Mouse (Mus musculus) retina, postnatal 7 days (tissue): ENCODE measurements around the gene Fam193b.
"Not testable (repeated sequence)": the region's sequence is repeated elsewhere in the genome, so short reads cannot be mapped to it uniquely, and the experiment has no call there.

Source experiments
- DNase-seq: peaks from one replicate; pipeline ENCODE4 v3.0.0-alpha.2; 2012; ENCODE audit warnings: low read depth, low spot score

Fam193b gene

DNA sequence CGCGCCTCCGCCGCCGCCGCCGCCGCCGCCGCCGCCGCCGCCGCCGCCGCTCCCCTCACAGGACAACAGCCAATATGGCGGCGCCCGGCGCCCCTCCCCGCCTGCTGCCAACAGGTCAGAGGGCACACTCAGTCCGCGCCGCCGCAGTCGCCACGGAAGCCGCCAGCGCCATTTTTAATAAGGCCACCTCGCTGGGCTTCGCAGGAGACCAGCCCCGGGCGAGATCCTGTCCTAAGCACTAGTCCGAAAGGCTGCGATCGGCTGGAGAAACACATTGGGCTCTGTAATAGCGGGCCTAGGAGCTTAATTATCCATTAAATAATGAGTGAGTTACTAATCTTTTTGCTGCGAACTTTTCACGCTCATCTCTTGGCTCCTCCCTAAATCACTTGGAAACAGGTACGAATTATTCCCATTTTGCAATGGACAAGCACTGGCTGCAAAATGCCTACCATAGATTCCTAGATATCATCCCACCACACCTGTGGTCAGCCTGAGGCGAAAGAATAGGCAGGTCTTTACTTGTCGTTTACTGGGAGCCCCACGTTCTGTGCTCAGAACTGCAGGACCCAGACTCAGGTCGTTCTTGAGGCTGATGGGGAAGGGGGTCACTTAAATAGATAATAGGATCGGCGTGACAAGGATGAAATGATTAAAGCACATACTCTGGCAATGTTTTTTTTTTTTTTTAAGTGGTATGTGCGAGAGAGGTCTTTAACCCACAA lies at the start of gene Fam193b:
TSS of gene Fam193b (minus strand) at position 94 of the 725 bp plus-strand sequence.
- peak; percentile 90 for DNase-seq

GRCm38 (mm10) chr13:55620275-55620674 lies 49.4 kb upstream of the Fam193b start:
- no peak for DNase-seq

GRCm38 (mm10) chr13:55619328-55619727 lies 48.4 kb upstream of the Fam193b start:
- DNase-seq = no peak

DNA sequence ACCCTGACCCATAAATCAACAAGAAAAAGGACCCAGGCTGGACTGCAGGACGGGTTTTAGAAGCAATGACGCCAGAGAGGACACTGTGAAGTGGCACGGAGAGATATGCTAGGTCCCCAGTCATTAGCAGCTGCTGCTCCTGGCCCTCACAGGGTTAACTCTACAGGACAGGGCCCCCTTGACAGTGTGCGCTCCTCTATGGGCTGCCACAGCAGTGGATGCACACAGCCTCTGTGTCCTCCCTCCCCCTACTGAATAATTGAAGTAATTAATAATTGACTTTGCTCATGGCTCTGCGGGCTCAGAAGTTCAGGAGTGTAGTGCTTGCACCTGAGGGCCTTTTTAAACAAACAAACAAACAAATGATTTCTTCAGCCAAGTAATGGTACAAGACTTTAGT lies 42.6 kb upstream of the Fam193b start:
- DNase-seq = no peak

DNA sequence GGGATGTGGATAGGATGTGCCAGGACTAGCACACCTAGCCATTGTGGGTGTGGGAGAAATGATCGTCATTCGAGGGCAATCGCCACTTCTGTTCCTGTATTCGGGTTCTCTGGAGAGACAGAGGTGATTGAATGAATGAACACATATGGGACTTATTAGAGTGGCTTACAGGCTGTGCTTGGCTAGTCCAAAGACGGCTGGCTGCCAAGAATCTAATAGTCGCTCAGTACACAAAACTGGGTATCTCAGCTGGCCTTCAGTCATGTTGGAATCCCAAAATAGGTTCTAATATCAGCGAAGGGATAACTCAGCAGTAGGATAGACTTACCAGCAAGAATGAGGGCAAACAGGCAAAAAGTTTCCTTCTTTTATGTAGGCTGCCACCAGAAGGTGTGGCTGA lies 41.1 kb upstream of the Fam193b start:
- no peak for DNase-seq

DNA sequence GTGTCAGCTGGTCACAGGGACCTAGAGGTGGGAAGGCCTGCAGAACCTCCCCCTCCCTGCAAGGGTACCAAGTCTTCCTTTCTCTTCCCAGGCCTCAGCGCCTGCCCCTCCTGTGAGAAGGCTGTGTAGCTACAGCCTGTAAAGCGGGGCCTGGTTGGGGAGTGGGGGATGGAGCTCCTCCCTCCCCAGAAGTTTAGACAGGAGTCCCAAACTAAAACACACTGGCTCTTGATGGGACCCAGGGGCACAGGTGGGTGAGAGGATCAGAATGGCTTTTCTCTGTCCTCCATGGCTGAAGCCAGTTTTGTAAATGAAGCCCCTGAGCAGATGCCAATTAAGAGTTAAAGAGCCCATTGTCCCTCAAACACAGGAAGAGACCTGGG lies 36.7 kb upstream of the Fam193b start:
- no peak for DNase-seq

DNA sequence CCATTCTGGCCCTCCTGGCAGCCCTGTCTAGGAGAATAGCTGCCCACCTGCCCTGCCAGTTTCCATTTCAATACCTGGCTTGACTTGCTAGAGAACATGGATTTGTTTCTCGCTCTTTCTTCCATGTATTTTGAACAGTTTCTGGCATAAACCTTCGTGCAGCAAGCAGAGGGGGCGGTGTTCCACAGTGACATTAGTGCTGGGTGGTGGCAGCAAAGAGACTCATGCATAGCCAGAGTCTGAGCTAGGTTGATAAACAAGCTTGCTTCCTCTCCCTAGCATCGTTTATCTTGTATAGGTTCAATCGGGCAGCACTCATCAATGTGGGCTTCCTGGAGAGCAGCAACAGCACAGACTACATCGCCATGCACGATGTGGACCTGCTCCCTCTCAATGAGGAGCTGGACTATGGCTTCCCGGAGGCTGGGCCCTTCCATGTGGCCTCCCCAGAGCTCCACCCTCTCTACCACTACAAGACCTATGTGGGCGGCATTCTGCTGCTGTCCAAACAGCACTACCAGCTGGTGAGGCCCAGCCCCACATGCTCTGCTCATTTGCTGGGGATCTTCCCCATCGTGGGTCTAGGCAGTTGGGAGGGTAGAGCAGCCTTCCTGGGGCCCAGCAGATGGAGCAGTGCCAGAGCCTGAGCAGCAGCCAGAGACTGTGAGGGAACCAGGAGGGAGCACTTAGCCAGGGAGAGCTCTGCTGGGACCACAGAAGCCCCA lies 36.1 kb upstream of the Fam193b start:
- DNase-seq = no peak

DNA sequence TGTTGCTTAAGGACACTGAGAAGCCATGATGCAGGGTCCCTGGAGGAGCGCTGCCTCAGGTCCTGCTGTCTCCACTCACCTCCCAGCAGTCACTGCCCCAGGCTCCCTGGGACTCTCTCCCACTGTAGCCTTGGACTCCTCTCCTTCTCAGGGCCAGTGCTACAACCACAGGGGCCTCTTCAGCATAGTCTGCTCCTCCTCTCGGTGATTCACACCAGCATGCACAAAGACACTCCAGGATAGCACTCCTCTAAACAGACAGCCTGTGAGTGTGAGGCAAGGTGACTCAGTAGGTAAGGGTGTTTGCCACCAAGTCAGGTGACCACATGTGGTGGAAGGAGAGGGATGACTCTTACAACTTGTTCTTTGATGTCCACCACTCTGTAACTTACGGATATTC lies 33.7 kb upstream of the Fam193b start:
- no peak for DNase-seq

DNA sequence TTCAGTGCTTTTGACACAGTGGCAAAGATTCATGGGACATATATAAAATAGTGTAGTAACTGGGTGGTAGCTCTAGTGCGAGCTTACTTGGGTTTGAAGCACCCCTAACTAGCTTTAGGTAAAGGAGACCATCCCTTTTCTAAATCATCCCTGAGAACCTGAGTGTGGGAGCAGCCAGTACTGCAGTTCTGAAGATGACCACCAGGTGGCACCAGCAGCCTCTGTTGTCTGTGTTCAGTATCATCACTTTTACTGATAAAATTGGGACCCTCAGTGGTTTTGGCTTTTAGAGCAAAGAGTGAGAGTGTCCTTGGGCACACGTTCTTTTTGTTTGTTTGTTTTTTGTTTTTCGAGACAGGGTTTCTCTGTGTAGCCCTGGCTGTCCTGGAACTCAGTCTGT lies 30.7 kb upstream of the Fam193b start:
- DNase-seq = peak; percentile 61

DNA sequence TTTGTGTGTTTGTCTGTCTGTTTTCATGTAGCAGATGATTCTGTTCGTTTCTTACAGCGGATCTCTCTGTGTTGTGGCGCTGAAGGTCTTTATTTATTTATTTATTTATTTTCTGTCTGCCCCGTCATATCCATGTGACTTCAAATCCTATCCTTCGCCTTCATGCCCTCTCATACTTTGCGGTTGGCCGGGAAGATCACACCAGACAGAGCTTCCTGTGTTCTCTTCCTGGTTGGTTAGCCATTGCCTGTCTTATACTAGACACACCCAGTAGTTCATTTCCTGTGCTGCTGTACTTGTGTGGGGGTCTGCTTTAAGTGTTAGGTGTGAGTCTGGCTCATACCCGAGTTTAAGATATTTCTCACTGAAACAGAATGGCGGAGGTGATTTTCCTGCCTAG lies 29.7 kb upstream of the Fam193b start:
- DNase-seq = no peak

DNA sequence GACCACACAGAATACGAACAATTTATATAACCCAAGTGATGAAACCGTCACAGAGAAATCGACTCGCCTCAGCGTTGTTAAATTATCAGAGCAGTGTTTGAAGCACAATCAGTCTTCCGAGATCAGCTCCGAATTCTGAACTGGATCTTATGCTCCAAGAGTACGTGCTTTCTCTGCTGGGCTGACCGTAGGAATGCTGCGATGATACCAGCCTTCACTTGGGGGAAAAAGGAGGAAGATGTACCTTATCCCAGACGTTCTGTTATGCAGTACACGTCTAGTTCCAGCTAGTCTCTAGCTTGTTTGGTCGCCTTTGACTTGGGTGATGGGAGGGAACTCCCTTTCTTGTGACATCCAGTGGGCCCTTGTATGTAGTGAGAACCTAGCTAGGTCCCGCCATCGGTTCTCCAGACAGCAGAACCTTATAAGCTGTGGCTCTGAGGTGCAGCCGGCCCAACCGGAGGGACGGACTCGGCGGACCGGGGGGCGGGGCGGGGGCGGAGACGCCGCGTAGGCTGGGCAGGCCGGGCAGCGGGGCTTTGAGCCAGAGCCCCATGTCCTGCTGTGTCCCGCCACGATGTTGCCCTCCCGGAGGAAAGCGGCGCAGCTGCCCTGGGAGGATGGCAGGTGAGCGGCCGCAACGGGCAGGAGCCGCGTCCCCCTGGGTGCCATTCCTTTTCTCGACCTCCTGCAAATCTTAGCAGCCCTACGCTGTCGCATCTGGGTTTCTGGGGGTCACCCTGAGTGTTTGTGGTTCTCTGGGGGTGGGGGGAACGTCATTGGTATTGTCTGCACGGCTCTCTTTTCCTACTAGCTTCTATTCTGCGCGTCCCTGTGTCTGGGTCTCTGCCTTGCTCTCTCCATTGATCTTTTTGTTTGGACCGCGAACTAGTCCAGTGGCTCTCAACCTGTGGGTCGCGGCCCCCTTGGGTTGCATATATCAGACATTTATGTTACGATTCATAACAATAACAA lies 28.9 kb upstream of the Fam193b start, which contains the start of gene B4galt7:
TSS of gene B4galt7 (plus strand) at position 331 of the 975 bp plus-strand sequence.
- peak; percentile 60 for DNase-seq

DNA sequence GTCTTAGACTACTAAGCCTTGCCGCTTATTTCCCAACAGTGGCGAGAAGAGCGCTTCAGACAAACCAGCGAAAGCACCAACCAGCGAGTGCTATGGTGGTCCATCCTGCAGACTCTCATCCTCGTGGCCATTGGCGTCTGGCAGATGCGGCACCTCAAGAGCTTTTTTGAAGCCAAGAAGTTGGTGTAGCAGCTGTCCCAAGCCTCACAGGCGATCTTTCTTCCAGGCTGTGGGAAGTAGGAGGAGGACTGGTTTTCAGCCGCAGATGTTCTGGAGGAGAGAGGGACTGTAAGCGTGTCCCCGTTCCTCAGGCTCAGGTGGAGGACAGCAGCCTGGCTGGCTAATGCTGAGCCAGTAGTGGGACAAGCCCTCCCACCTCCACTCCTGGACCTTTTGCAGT lies 25.9 kb upstream of the Fam193b start:
- no peak for DNase-seq

- no peak for DNase-seq
These were observed 24.5 kb upstream of the Fam193b start for GRCm38 (mm10) chr13:55595375-55595774.

DNA sequence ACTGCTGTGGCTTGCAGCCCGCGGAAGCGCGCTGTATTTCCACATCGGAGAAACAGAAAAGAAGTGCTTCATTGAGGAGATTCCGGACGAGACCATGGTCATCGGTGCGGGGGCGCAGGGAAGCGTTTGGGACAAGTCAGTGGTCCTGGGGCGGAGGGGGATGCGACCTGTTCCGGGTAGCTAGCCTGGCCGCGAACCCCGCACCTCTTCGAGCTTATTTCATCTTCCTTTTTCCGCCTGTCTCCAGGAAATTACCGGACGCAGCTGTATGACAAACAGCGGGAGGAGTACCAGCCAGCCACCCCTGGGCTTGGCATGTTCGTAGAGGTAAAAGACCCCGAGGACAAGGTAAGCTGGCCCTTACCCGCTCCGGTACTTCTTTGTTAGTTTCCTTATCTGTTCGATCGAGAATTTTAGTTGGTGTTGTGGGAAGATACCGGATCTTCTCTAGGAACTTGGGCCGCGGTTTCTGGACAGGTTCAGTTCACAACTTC lies 22.4 kb upstream of the Fam193b start:
- DNase-seq = no peak

DNA sequence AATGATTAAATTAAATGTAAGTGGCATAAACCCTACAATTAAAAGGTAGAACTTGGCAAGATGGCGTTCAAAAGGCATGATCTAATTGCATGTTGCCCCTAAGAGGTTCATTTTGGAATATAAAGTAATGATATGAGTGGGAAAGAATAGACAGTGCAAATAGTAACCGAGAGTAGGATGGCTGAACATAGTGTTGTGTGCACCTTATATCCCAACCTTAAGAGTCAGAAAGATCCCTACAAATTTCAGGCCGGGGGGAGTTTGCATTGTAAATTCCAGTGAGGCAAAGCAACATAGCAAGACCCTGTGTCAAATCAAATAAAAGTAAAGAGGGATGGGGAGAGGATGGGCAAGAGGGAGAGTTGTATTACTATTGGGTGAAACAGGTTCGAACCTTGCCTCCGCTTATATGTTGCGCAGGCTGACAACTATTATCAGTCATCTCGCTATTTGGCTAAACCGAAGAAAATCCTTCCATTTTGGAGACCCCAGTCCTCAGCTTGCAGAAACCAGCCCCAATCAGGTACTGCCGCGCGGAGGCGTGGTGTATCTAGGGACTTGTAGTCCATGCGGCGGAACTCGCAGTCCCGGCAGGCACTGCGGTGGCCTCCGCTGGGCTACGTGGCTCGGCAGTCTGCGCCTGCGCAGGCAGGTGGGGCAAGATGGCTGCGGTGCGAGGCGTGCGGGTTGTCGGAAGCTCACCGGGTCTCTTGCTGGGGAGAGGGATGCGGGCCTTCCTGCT lies 21.8 kb upstream of the Fam193b start:
- DNase-seq = peak; percentile 91

GRCm38 (mm10) chr13:55591961-55592490 lies 21.1 kb upstream of the Fam193b start:
- no peak for DNase-seq

DNA sequence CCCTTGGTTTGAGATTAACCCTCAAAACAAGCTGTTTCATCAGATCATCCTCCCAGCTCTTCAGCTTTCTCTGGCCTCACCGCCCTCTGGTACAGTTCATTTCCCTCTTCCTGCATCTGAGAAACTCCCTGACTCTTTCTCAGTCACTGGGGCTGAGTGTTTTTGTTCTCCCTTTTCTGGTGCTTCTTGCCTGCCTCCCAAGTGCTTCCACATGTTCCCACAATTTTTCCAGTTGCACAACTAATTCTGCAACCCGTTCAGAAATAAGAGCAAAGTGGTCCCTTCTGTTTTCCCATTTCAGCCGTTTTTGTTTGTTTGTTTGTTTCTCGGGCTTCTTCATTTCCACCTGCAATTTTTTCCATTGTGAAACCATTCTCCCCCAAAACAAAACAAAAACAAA lies 7.2 kb upstream of the Fam193b start:
- no peak for DNase-seq

DNA sequence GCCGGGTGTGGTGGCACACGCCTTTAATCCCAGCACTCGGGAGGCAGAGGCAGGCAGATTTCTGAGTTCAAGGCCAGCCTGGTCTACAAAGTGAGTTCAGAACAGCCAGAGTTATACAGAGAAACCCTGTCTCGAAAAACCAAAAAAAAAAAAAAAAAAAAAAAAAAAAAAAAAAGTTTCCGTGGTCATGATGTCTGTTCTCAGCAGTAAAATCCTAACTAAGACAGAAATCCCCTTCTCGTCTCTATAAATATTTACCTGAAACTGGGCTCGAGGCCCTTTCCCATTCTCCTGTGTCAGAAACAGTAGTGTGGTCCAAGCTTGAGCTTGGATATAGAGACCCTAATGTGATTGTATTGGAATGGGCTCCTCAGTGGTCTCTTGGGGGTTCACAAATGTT lies 6.0 kb upstream of the Fam193b start:
- not testable (repeated sequence) for DNase-seq

GRCm38 (mm10) chr13:55575932-55576331 lies 5.0 kb upstream of the Fam193b start:
- no peak for DNase-seq

GRCm38 (mm10) chr13:55574321-55574720 lies 3.4 kb upstream of the Fam193b start:
- no peak for DNase-seq

- DNase-seq = no peak
These were observed 2.5 kb upstream of the Fam193b start, which contains the start of gene Tmed9 for GRCm38 (mm10) chr13:55573432-55573831. Gene Tmed9, plus strand, starts transcription at chr13:55573732.
